Mouse (Mus musculus) retina, adult 2 months (tissue): ENCODE measurements around the gene Snrpg.
"Not testable (repeated sequence)": the region's sequence is repeated elsewhere in the genome, so short reads cannot be mapped to it uniquely, and the experiment has no call there.

ENCODE experiments used
- DNase-seq: peaks from one replicate; pipeline ENCODE4 v3.0.0-alpha.2; 2012; ENCODE audit warnings: low read depth, low spot score

The Snrpg gene

GRCm38 (mm10) chr6:86370764-86371339, at the start of gene Snrpg:
Gene Snrpg, plus strand, starts transcription at chr6:86371304.
- no peak for DNase-seq

- DNase-seq: no peak
Observed at GRCm38 (mm10) chr6:86322031-86322563, 49.0 kb upstream of the Snrpg start.

- no peak for DNase-seq
Observed at GRCm38 (mm10) chr6:86322991-86323390, 48.1 kb upstream of the Snrpg start.

GRCm38 (mm10) chr6:86324400-86324799, 46.7 kb upstream of the Snrpg start:
- DNase-seq: no peak

GRCm38 (mm10) chr6:86325646-86326045, 45.5 kb upstream of the Snrpg start:
- DNase-seq: no peak

GRCm38 (mm10) chr6:86326866-86327265, 44.2 kb upstream of the Snrpg start:
- no peak for DNase-seq

- DNase-seq: no peak
Observed at GRCm38 (mm10) chr6:86328369-86328768, 42.7 kb upstream of the Snrpg start.

GRCm38 (mm10) chr6:86329943-86330342, 41.2 kb upstream of the Snrpg start:
- DNase-seq: no peak

- DNase-seq: no peak
Observed at GRCm38 (mm10) chr6:86335121-86335849, 35.8 kb upstream of the Snrpg start.

GRCm38 (mm10) chr6:86335860-86336259, 35.2 kb upstream of the Snrpg start:
- DNase-seq: no peak

- DNase-seq: not testable (repeated sequence)
Observed at GRCm38 (mm10) chr6:86336340-86336739, 34.8 kb upstream of the Snrpg start.

GRCm38 (mm10) chr6:86343656-86344055, 27.4 kb upstream of the Snrpg start:
- DNase-seq: no peak

GRCm38 (mm10) chr6:86346063-86346462, 25.0 kb upstream of the Snrpg start:
- DNase-seq: no peak

GRCm38 (mm10) chr6:86349257-86349656, 21.8 kb upstream of the Snrpg start:
- DNase-seq: no peak

GRCm38 (mm10) chr6:86354948-86355347, 16.2 kb upstream of the Snrpg start:
- DNase-seq: no peak

GRCm38 (mm10) chr6:86356956-86357355, 14.1 kb upstream of the Snrpg start:
- no peak for DNase-seq

GRCm38 (mm10) chr6:86360691-86361090, 10.4 kb upstream of the Snrpg start:
- DNase-seq: no peak

GRCm38 (mm10) chr6:86361373-86361772, 9.7 kb upstream of the Snrpg start:
- no peak for DNase-seq

GRCm38 (mm10) chr6:86364442-86365141, 6.5 kb upstream of the Snrpg start:
- peak; percentile 59 for DNase-seq

GRCm38 (mm10) chr6:86365371-86366124, 5.6 kb upstream of the Snrpg start, which contains the start of gene Fam136a:
Gene Fam136a, plus strand, starts transcription at chr6:86365646.
- peak; percentile 91 for DNase-seq

GRCm38 (mm10) chr6:86366125-86366852, 4.8 kb upstream of the Snrpg start:
- no peak for DNase-seq
